Mouse (Mus musculus) lung, postnatal 0 days (tissue): ENCODE results near the gene Pradc1. TPM values are rescaled to one million over a fixed set of nuclear protein-coding genes. Genes with fewer than 3 reads are reported as not detected.

Experiments
- ATAC-seq: fragments of 200-750 bp; cut with Nextera tagmentation; 2 replicates; pipeline ENCODE4 v1.8.0; 2017; ENCODE audit warnings: moderate library complexity
- DNase-seq: peaks from one replicate; pipeline ENCODE4 v3.0.0-alpha.2; 2016; ENCODE audit warnings: low spot score
- H3K27ac ChIP-seq: fragments of 300-500 bp; sonication (generic); 2 replicates; pipeline ENCODE4 v1.5.1; 2014; ENCODE audit warnings: antibody characterized with exemption, mild to moderate bottlenecking, low read length, mixed read lengths
- H3K27me3 ChIP-seq: fragments of 300-500 bp; sonication (generic); replicated peaks from 2 replicates; pipeline ENCODE4 v1.6.1; 2014; ENCODE audit warnings: low read length, mixed read lengths; ENCODE audit not compliant: insufficient read depth
- H3K36me3 ChIP-seq: fragments of 300-500 bp; sonication (generic); 2 replicates; pipeline ENCODE4 v1.6.1; 2014; ENCODE audit warnings: low read length, mixed read lengths; ENCODE audit not compliant: insufficient read depth
- H3K4me1 ChIP-seq: fragments of 300-500 bp; sonication (generic); 2 replicates; pipeline ENCODE4 v1.6.1; 2014; ENCODE audit warnings: antibody characterized with exemption, low read depth, low read length, mixed read lengths; ENCODE audit not compliant: insufficient read depth
- H3K4me2 ChIP-seq: fragments of 300-500 bp; sonication (generic); replicated peaks from 2 replicates; pipeline ENCODE4 v1.6.1; 2014; ENCODE audit warnings: low read depth, mild to moderate bottlenecking, low read length, moderate library complexity, mixed read lengths
- H3K4me3 ChIP-seq: fragments of 300-500 bp; sonication (generic); 2 replicates; pipeline ENCODE4 v1.5.1; 2014; ENCODE audit warnings: low read depth, low read length
- H3K9ac ChIP-seq: fragments of 300-500 bp; sonication (generic); replicated peaks from 2 replicates; pipeline ENCODE4 v1.6.1; 2014; ENCODE audit warnings: low read depth, mild to moderate bottlenecking
- H3K9me3 ChIP-seq: fragments of 300-500 bp; sonication (generic); 2 replicates; pipeline ENCODE4 v1.6.1; 2016; ENCODE audit warnings: low read length, mixed read lengths
- CTCF ChIP-seq: IDR thresholded peaks from 2 replicates; pipeline ENCODE4 v1.5.1; 2016; ENCODE audit warnings: antibody characterized with exemption, mild to moderate bottlenecking
- EP300 ChIP-seq: IDR thresholded peaks from 2 replicates; pipeline ENCODE4 v1.6.1; 2016; ENCODE audit warnings: antibody characterized with exemption, mild to moderate bottlenecking, control low read depth
- WGBS: fragments of 180-500 bp; shearing (Covaris S2); extraction: QIAGEN DNeasy Blood & Tissue Kit; methylation state at CpG from one replicate; pipeline ENCODE4 v1.1.7; 2014; 5-methylcytosine and 5-hydroxymethylcytosine counted together
- polyA plus RNA-seq: library from polyadenylated mRNA; unstranded; fragments of >200 nt; fragmentation: Nextera tagmentation; extraction: Ambion mirVana; gene quantifications from 2 replicates; pipeline ENCODE4 v1.2.1, GENCODE M21; 2015

The Pradc1 gene
- polyA plus RNA-seq, 1 experiment from 2014 or later = 54.0 TPM

- H3K36me3 ChIP-seq = peaks cover 10% of the 10 kb centered on the region; the same call in 1 of the 2 replicates
- DNase-seq (no peak), ATAC-seq (no peak)
- 77% methylated on average over 6 of the region's 6 CpGs for WGBS
- no peak overlapping the region for H3K27ac ChIP-seq
- H3K9ac ChIP-seq = no peak overlapping the region
- no peaks in the 10 kb centered on the region for H3K9me3 ChIP-seq
- no peak overlapping the region for H3K4me3 ChIP-seq
- H3K27me3 ChIP-seq = no peaks in the 10 kb centered on the region
- H3K4me2 ChIP-seq = no peak overlapping the region
- no peak for TF ChIP-seq CTCF
- TF ChIP-seq EP300 = no peak
- H3K4me1 ChIP-seq = peaks cover 6% of the 10 kb centered on the region; the same call in 1 of the 2 replicates
These were observed 4.4 kb downstream of the Pradc1 start for GRCm38 (mm10) chr6:85447351-85447750.

- TF ChIP-seq CTCF (no peak), EP300 (no peak)
- WGBS = 79% methylated on average over 5 of the region's 5 CpGs
- Histone ChIP-seq H3K36me3 (peaks cover 10% of the 10 kb centered on the region; the same call in 1 of the 2 replicates), H3K9me3 (no peaks in the 10 kb centered on the region), H3K9ac (no peak overlapping the region), H3K4me2 (no peak overlapping the region), H3K27ac (no peak overlapping the region), H3K27me3 (no peaks in the 10 kb centered on the region), H3K4me1 (peaks cover 2% of the 10 kb centered on the region; the same call in 1 of the 2 replicates), H3K4me3 (no peak overlapping the region)
- ATAC-seq (no peak), DNase-seq (no peak)
These were observed 6.5 kb downstream of the Pradc1 start for GRCm38 (mm10) chr6:85445286-85445685.

GRCm38 (mm10) chr6:85444266-85444965, 7.4 kb downstream of the Pradc1 start:
- Histone ChIP-seq H3K27ac (0 out of 2 replicates have a peak overlapping the region, but pooled peaks have one; percentile 15), H3K4me2 (no peak overlapping the region), H3K4me1 (no peaks in the 10 kb centered on the region), H3K9ac (no peak overlapping the region), H3K9me3 (no peaks in the 10 kb centered on the region), H3K36me3 (peaks cover 13% of the 10 kb centered on the region; the same call in 1 of the 2 replicates), H3K4me3 (no peak overlapping the region), H3K27me3 (no peaks in the 10 kb centered on the region)
- TF ChIP-seq CTCF (no peak), EP300 (no peak)
- DNase-seq (no peak), ATAC-seq (no peak)
- WGBS = 83% methylated on average over 8 of the region's 8 CpGs

GRCm38 (mm10) chr6:85443488-85444233, 8.1 kb downstream of the Pradc1 start:
- Histone ChIP-seq H3K9ac (no peak overlapping the region), H3K4me2 (no peak overlapping the region), H3K4me3 (no peak overlapping the region), H3K36me3 (peaks cover 13% of the 10 kb centered on the region; the same call in 1 of the 2 replicates), H3K9me3 (no peaks in the 10 kb centered on the region), H3K27ac (peak overlapping the region; percentile 15; the same call in 1 of the 2 replicates), H3K4me1 (no peaks in the 10 kb centered on the region), H3K27me3 (no peaks in the 10 kb centered on the region)
- TF ChIP-seq EP300 (no peak), CTCF (no peak)
- no peak for DNase-seq
- WGBS = 73% methylated on average over 3 of the region's 3 CpGs
- ATAC-seq = no peak

GRCm38 (mm10) chr6:85441142-85441541, 10.6 kb downstream of the Pradc1 start:
- Histone ChIP-seq H3K9ac (no peak overlapping the region), H3K4me1 (no peaks in the 10 kb centered on the region), H3K4me2 (no peak overlapping the region), H3K27me3 (no peaks in the 10 kb centered on the region), H3K27ac (no peak overlapping the region), H3K9me3 (no peaks in the 10 kb centered on the region), H3K36me3 (peaks cover 7% of the 10 kb centered on the region; the same call in 1 of the 2 replicates), H3K4me3 (no peak overlapping the region)
- TF ChIP-seq CTCF (no peak), EP300 (no peak)
- DNase-seq = no peak
- 62% methylated on average over 4 of the region's 4 CpGs for WGBS
- ATAC-seq = peak; percentile 34; the same call in 1 of the 2 replicates

- Histone ChIP-seq H3K36me3 (0 out of 2 replicates have a peak, but pooled peaks cover 3% of the 10 kb centered on the region), H3K4me3 (no peak overlapping the region), H3K9ac (no peak overlapping the region), H3K9me3 (no peaks in the 10 kb centered on the region), H3K4me2 (no peak overlapping the region), H3K4me1 (peaks cover 1% of the 10 kb centered on the region; the same call in 1 of the 2 replicates), H3K27ac (no peak overlapping the region), H3K27me3 (no peaks in the 10 kb centered on the region)
- TF ChIP-seq EP300 = no peak
- no peak for TF ChIP-seq CTCF
- 86% methylated on average over 5 of the region's 6 CpGs for WGBS
- DNase-seq (no peak), ATAC-seq (no peak)
These were observed 15.1 kb downstream of the Pradc1 start for GRCm38 (mm10) chr6:85436631-85437030.
